Mouse (Mus musculus): ENCODE data around the gene Atp1b2. TPM values are rescaled to one million over a fixed set of nuclear protein-coding genes. Genes with fewer than 3 reads are reported as not detected.

Gene Atp1b2
- polyA plus RNA-seq, 1 experiment from 2014 or later: 3.2 TPM

DNA sequence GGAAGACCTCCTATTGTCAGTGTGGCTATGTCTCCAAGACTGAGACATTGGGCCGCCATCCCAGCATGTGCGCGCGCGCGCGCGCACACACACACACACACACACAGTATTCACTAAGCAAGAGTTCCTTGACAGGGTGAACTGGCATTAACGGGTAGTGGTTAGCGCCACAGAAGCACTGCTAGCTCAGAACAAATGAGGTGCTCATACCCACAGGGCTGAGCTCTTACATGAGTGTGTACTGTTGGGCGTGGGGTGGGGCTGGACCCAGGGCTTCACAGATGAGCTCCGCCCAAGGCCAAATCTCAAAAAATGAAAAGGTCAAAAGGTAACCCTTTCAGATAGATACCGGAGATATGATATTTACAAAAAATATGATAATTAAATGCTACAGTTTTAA lies 20.8 kb downstream of the Atp1b2 start:
- Histone ChIP-seq H3K27ac (replicated peaks) (no peak overlapping the region), H3K4me3 (no peak overlapping the region), H3K36me3 (replicated peaks) (peaks cover 69% of the 10 kb centered on the region), H3K27me3 (replicated peaks; ENCODE audit: low read depth, poor library complexity, severe bottlenecking) (no peaks in the 10 kb centered on the region), H3K9me3 (no peaks in the 10 kb centered on the region), H3K4me1 (peaks cover 19% of the 10 kb centered on the region)
- no peak for DNase-seq (ENCODE audit: low spot score)
- 95% methylated on average over 13 of the region's 13 CpGs for WGBS

DNA sequence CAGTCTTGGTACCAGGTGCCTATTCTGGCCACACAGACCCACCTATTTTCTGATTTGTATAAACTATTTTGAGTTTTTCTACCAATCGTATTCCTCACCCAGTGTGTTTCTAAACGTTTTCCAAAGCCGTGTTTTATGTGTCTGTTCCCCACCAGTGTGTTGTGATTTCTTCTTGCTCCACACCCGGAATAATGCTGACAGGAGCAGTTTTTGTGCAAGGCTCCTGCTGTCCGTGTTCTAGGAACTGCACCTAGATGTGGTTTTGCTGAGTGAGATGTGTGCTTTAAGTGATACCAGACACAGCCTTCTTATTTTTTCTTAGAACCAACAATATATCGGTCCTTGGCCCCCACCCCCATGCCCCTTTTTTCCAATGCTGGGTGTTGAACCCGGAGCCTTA lies 21.7 kb downstream of the Atp1b2 start:
- Histone ChIP-seq H3K27me3 (replicated peaks; ENCODE audit: low read depth, poor library complexity, severe bottlenecking) (no peaks in the 10 kb centered on the region), H3K9me3 (no peaks in the 10 kb centered on the region), H3K36me3 (replicated peaks) (peaks cover 60% of the 10 kb centered on the region), H3K27ac (replicated peaks) (no peak overlapping the region), H3K4me1 (peaks cover 25% of the 10 kb centered on the region), H3K4me3 (0 out of 2 replicates have a peak overlapping the region, but pooled peaks have one; percentile 19)
- DNase-seq (ENCODE audit: low spot score): no peak
- 92% methylated on average over 7 of the region's 7 CpGs for WGBS

DNA sequence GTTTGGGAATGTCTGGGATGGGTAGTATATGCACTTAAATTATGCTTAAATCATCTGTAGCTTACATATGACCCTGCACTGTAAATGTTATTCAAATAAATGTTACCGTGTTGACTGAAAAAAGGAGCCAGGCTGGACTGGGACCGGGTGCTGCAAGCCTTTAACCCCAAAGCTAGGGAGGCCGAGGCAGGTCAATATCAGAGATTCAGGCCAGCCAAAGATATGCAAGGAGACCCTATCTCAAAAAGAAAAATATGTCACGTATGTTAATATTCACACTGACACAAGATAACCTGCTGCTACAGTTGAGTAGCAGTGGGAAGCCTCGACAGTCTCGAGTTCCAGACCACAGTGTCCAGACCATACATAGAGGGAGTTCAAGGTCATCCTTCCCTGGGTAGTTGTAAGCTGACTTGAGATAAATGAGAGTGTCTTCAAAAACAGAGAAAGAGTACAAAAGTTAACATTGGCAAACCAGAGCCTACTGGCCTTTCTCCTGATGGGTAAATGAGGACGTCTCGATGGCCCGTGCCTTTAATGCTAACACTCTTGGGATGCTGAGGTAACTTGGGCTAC lies 23.4 kb downstream of the Atp1b2 start:
- peak overlapping the region; percentile 93 for H3K27ac ChIP-seq (replicated peaks)
- peaks cover 46% of the 10 kb centered on the region for H3K36me3 ChIP-seq (replicated peaks)
- WGBS: 66% methylated on average over 9 of the region's 9 CpGs
- no peaks in the 10 kb centered on the region for H3K9me3 ChIP-seq
- no peaks in the 10 kb centered on the region for H3K27me3 ChIP-seq (replicated peaks; ENCODE audit: low read depth, poor library complexity, severe bottlenecking)
- no peak for DNase-seq (ENCODE audit: low spot score)
- H3K4me1 ChIP-seq: peaks cover 37% of the 10 kb centered on the region
- peak overlapping the region; percentile 91 for H3K4me3 ChIP-seq

DNA sequence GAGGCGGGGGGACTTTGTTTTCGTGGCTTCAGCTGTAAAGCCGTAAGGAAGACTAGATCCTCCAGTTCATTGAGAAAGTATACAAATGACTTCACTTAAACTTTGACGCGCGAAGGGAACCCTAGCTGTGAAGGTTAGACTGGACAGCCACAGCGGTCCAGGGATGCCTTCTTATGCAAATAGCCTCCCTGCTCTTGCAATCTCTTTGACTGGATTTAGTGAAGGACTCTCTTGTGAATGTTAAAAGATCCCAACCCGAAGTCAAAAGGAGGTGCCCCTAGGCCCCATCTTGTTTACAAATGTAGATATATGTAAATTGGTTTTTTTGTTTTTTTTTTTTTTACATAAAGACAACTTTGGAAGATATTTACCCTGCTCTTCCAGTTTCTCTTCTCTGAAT lies 23.9 kb downstream of the Atp1b2 start:
- no peak for DNase-seq (ENCODE audit: low spot score)
- no peaks in the 10 kb centered on the region for H3K9me3 ChIP-seq
- peaks cover 42% of the 10 kb centered on the region for H3K4me1 ChIP-seq
- 2% methylated on average over 8 of the region's 8 CpGs for WGBS
- peak overlapping the region; percentile 93 for H3K27ac ChIP-seq (replicated peaks)
- H3K36me3 ChIP-seq (replicated peaks): peaks cover 46% of the 10 kb centered on the region
- peak overlapping the region; percentile 91 for H3K4me3 ChIP-seq
- H3K27me3 ChIP-seq (replicated peaks; ENCODE audit: low read depth, poor library complexity, severe bottlenecking): no peaks in the 10 kb centered on the region

DNA sequence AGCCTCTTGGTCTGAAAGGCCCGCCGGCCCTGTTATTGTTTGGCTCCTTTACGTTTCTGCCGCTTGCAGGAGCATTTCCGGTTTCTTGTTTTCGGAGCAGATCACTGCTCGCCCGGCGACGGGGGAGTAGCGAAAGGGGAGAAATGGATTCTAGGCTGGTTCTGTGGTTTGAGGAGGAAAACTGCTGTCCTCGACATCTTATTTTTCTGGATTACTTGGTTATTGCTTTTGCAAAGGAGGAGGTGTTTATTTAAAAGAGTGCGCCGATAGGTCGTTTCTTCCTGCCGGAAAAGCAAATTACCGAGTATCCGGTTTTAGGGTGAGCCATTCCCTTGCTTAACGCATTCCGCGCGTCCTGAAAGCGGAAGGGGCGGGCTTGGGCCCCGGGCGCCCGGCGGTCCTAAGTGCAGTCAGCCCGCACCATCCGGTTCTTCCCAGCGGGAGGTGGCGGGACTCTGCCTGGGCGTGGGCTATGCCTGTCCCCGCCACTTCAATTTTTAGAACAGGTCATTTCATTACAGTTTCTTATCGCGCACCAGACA lies 24.5 kb downstream of the Atp1b2 start:
- peak; percentile 96 for DNase-seq (ENCODE audit: low spot score)
- Histone ChIP-seq H3K4me1 (peaks cover 46% of the 10 kb centered on the region), H3K27me3 (replicated peaks; ENCODE audit: low read depth, poor library complexity, severe bottlenecking) (no peaks in the 10 kb centered on the region), H3K27ac (replicated peaks) (peak overlapping the region; percentile 93), H3K36me3 (replicated peaks) (peaks cover 45% of the 10 kb centered on the region), H3K9me3 (no peaks in the 10 kb centered on the region), H3K4me3 (peak overlapping the region; percentile 91)
- WGBS: under 1% methylated on average over 36 of the region's 36 CpGs

DNA sequence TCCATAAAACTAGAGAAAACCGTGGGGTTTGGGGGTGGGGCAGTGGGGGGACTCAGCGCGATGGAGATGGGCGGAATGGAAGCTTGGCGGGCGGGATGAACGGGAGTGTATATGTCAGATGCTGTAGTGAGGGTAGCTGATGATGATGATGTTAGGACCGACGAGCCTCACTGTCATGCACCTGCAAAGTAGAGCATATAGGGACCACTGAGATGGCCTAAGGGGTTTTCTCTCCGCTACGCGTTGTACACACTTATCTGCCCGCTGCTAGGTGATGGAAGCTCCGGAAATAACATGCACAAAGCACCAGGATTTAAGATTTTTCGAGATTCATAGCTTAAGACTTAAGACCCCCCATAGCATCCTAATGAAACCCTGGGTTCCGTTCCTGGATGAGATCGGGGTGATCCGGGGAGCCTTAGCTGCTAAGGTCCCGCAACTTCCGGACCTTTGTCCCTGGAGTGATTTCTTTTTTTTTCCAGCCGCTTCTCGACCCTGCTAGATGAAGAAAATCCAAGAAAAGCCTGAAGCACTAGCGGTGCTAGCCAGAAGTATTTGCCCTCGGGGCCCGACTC lies 25.1 kb downstream of the Atp1b2 start:
- Histone ChIP-seq H3K9me3 (no peaks in the 10 kb centered on the region), H3K27ac (replicated peaks) (peak overlapping the region; percentile 93), H3K4me1 (peaks cover 40% of the 10 kb centered on the region), H3K4me3 (peak overlapping the region; percentile 91), H3K36me3 (replicated peaks) (peaks cover 46% of the 10 kb centered on the region), H3K27me3 (replicated peaks; ENCODE audit: low read depth, poor library complexity, severe bottlenecking) (no peaks in the 10 kb centered on the region)
- under 1% methylated on average over 25 of the region's 25 CpGs for WGBS
- DNase-seq (ENCODE audit: low spot score): no peak

- H3K4me3 ChIP-seq: peak within 1 kb of the TSS; percentile 91
- DNase-seq (ENCODE audit: low spot score): peak; percentile 93
- H3K27me3 ChIP-seq (replicated peaks; ENCODE audit: low read depth, poor library complexity, severe bottlenecking): no peaks in the 10 kb centered on the region
- WGBS: 0% methylated on average over 13 of the region's 13 CpGs
- peaks cover 51% of the 10 kb centered on the region for H3K36me3 ChIP-seq (replicated peaks)
- H3K9me3 ChIP-seq: no peaks in the 10 kb centered on the region
- H3K27ac ChIP-seq (replicated peaks): peak within 1 kb of the TSS; percentile 93
- H3K4me1 ChIP-seq: peaks cover 44% of the 10 kb centered on the region
Observed at GRCm38 (mm10) chr11:69580091-69580514, 25.6 kb downstream of the Atp1b2 start, which contains the start of the genes Wrap53 and Trp53. TSS of gene Wrap53 (minus strand) at chr11:69580255. TSS of gene Trp53 (plus strand) at chr11:69580359.

DNA sequence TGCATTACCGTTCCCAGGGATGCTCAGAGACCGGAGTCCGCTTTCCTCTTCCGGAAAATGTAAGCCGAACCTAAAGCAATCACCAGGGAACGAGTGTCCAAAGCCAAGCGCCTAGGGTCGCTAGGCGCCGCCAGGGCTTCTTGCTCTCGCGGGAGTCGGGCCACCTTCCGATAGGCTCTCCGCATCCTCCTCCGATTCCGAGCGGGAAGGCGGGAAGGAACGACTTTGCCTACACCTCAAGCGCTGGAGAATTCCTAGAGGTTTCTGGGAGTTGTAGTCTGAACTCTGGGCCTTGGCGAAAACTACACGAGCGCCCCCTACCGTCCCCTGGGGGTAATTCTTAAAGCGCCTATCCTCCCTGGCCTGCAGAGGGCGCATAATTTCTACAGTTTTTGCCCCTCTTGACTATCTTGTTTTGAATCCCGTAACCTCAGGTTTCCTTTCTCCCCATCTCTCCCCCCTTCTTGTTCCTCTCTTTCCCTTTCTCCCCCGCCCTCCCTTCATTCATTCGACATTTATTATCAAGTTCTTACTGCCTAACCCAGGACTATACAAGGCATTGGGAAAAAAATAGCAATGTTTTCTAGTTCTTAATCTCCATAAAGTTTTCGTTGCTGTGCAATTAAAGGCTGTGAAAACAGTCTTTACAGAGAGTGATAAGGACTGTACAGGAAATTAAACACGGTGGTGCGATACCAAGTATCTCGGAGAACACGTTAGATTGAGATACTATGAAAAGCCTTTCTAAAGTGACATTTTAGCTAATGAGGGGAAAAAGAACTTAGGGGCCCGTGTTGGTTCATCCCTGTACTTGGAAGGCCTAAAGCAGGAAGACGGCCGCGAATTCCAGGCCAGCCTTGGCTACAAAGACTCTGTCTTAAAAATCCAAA lies 26.4 kb downstream of the Atp1b2 start:
- Histone ChIP-seq H3K36me3 (replicated peaks) (peaks cover 51% of the 10 kb centered on the region), H3K4me1 (peaks cover 46% of the 10 kb centered on the region), H3K27me3 (replicated peaks; ENCODE audit: low read depth, poor library complexity, severe bottlenecking) (no peaks in the 10 kb centered on the region), H3K27ac (replicated peaks) (peak overlapping the region; percentile 93), H3K9me3 (no peaks in the 10 kb centered on the region), H3K4me3 (peak overlapping the region; percentile 91)
- peak; percentile 98 for DNase-seq (ENCODE audit: low spot score)
- WGBS: 3% methylated on average over 39 of the region's 39 CpGs

GRCm38 (mm10) chr11:69578301-69578700 lies 27.4 kb downstream of the Atp1b2 start:
- peaks cover 46% of the 10 kb centered on the region for H3K4me1 ChIP-seq
- H3K4me3 ChIP-seq: peak overlapping the region; percentile 91
- WGBS: 15% methylated on average over 15 of the region's 15 CpGs
- H3K36me3 ChIP-seq (replicated peaks): peaks cover 51% of the 10 kb centered on the region
- no peak for DNase-seq (ENCODE audit: low spot score)
- H3K27me3 ChIP-seq (replicated peaks; ENCODE audit: low read depth, poor library complexity, severe bottlenecking): no peaks in the 10 kb centered on the region
- H3K27ac ChIP-seq (replicated peaks): peak overlapping the region; percentile 93
- H3K9me3 ChIP-seq: no peaks in the 10 kb centered on the region

GRCm38 (mm10) chr11:69576307-69576706 lies 29.4 kb downstream of the Atp1b2 start:
- Histone ChIP-seq H3K27ac (replicated peaks) (no peak overlapping the region), H3K9me3 (no peaks in the 10 kb centered on the region), H3K27me3 (replicated peaks; ENCODE audit: low read depth, poor library complexity, severe bottlenecking) (no peaks in the 10 kb centered on the region), H3K4me1 (peaks cover 35% of the 10 kb centered on the region), H3K36me3 (replicated peaks) (peaks cover 62% of the 10 kb centered on the region), H3K4me3 (no peak overlapping the region)
- WGBS: 75% methylated on average over 5 of the region's 5 CpGs
- no peak for DNase-seq (ENCODE audit: low spot score)

DNA sequence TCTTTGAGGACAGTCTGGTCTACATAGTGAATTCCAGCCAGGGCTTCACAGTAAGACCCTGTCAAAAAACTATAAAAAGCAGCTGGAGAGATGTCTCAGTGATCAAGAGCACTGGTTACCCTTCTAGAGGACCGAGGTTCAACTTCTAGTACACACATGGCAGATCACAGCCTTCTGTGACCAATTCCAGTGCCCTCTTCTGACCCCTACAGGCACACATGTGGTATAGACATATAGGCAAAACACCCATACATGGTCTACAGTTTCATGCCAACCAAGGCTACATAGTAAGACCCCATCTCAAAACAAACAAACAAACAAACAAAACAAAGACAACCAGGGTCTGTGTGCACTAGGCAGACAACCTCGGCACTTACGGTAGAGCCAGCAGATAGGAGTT lies 30.5 kb downstream of the Atp1b2 start:
- peaks cover 73% of the 10 kb centered on the region for H3K36me3 ChIP-seq (replicated peaks)
- no peak overlapping the region for H3K27ac ChIP-seq (replicated peaks)
- H3K27me3 ChIP-seq (replicated peaks; ENCODE audit: low read depth, poor library complexity, severe bottlenecking): no peaks in the 10 kb centered on the region
- H3K4me3 ChIP-seq: no peak overlapping the region; the same call in 1 of the 2 replicates
- no peaks in the 10 kb centered on the region for H3K9me3 ChIP-seq
- peaks cover 35% of the 10 kb centered on the region for H3K4me1 ChIP-seq
- no peak for DNase-seq (ENCODE audit: low spot score)
- 69% methylated on average over 3 of the region's 3 CpGs for WGBS

DNA sequence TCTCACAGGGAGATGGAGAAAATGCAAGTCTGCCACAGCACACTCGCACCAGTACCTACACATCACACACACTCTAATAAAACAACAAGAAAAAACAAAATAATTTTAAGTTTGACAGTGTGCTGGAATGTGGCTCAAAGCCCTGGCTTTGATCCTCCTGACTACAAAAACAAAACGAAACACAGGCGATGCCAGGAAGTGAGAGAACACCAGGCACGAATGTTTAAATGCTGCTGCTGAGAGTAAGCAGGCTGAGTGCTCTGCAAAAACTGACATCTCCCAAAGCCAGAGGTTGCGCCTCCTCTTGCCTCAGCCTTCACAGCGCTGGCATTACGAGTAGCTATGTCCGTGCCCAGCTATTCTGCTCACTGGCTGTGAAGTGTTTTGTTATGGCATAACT lies 40.6 kb downstream of the Atp1b2 start:
- no peak for DNase-seq (ENCODE audit: low spot score)
- Histone ChIP-seq H3K27me3 (replicated peaks; ENCODE audit: low read depth, poor library complexity, severe bottlenecking) (peaks cover 6% of the 10 kb centered on the region; the same call in 1 of the 2 replicates), H3K9me3 (no peaks in the 10 kb centered on the region), H3K27ac (replicated peaks) (no peak overlapping the region), H3K4me3 (no peak overlapping the region), H3K4me1 (peaks cover 58% of the 10 kb centered on the region), H3K36me3 (replicated peaks) (peaks cover 92% of the 10 kb centered on the region)
- WGBS: 80% methylated on average over 8 of the region's 8 CpGs
